Mouse (Mus musculus) layer of hippocampus, adult 9-11 months (tissue): Measurements from ENCODE around the gene Fam129b.
"Not testable (repeated sequence)": the region's sequence is repeated elsewhere in the genome, so short reads cannot be mapped to it uniquely, and the experiment has no call there.

ENCODE experiments used
- DNase-seq: peaks from one replicate; pipeline ENCODE4 v3.0.0; 2022

Fam129b gene

GRCm38 (mm10) chr2:32875675-32876489 is at the start of gene Fam129b:
Gene Fam129b (plus strand): TSS chr2:32876114.
- peak; percentile 60 for DNase-seq

- no peak for DNase-seq
Observed at GRCm38 (mm10) chr2:32828979-32829676, 46.8 kb upstream of the Fam129b start.

- DNase-seq, result no peak
Observed at GRCm38 (mm10) chr2:32834496-32834895, 41.4 kb upstream of the Fam129b start.

GRCm38 (mm10) chr2:32835588-32835987 is 40.3 kb upstream of the Fam129b start:
- DNase-seq, result no peak

- no peak for DNase-seq
Observed at GRCm38 (mm10) chr2:32838147-32838884, 37.6 kb upstream of the Fam129b start.

GRCm38 (mm10) chr2:32839261-32839660 is 36.7 kb upstream of the Fam129b start:
- no peak for DNase-seq

- DNase-seq, result no peak
Observed at GRCm38 (mm10) chr2:32841099-32841498, 34.8 kb upstream of the Fam129b start.

- DNase-seq, result no peak
Observed at GRCm38 (mm10) chr2:32842558-32842957, 33.4 kb upstream of the Fam129b start.

GRCm38 (mm10) chr2:32845572-32846100 is 30.3 kb upstream of the Fam129b start:
- DNase-seq, result no peak

- peak; percentile 74 for DNase-seq
Observed at GRCm38 (mm10) chr2:32846101-32846804, 29.7 kb upstream of the Fam129b start.

- DNase-seq, result peak; percentile 93
Observed at GRCm38 (mm10) chr2:32846805-32847467, 29.0 kb upstream of the Fam129b start, which contains the start of gene Stxbp1. Gene Stxbp1 (minus strand): TSS chr2:32847245.

- DNase-seq, result no peak
Observed at GRCm38 (mm10) chr2:32847468-32847821, 28.5 kb upstream of the Fam129b start.

GRCm38 (mm10) chr2:32852156-32852555 is 23.8 kb upstream of the Fam129b start:
- DNase-seq, result peak; percentile 68

GRCm38 (mm10) chr2:32853716-32854115 is 22.2 kb upstream of the Fam129b start:
- not testable (repeated sequence) for DNase-seq

- peak; percentile 89 for DNase-seq
Observed at GRCm38 (mm10) chr2:32854206-32854605, 21.7 kb upstream of the Fam129b start.

GRCm38 (mm10) chr2:32855046-32855785 is 20.7 kb upstream of the Fam129b start:
- DNase-seq, result no peak

GRCm38 (mm10) chr2:32855790-32856465 is 20.0 kb upstream of the Fam129b start:
- DNase-seq, result no peak

GRCm38 (mm10) chr2:32857584-32857983 is 18.3 kb upstream of the Fam129b start:
- peak; percentile 72 for DNase-seq

GRCm38 (mm10) chr2:32859010-32859621 is 16.8 kb upstream of the Fam129b start:
- DNase-seq, result no peak

GRCm38 (mm10) chr2:32859622-32860012 is 16.3 kb upstream of the Fam129b start:
- DNase-seq, result no peak
